Mouse (Mus musculus) spleen, adult 2 months (tissue): ENCODE measurements around the gene Atg5.

ENCODE experiments used
- CTCF ChIP-seq: fragments of 200-500 bp; IDR thresholded peaks from 2 replicates; pipeline ENCODE4 v1.5.1; 2011; ENCODE audit warnings: mild to moderate bottlenecking, inconsistent platforms; ENCODE audit not compliant: insufficient read depth, insufficient read length, insufficient replicate concordance; ENCODE audit errors: extremely low read depth
- POLR2A ChIP-seq: fragments of 200-500 bp; IDR thresholded peaks from 2 replicates; pipeline ENCODE4 v1.6.1; 2011; ENCODE audit warnings: low read depth, low read length, inconsistent platforms

GRCm38 (mm10) chr10:44403415-44403814, 135.3 kb downstream of the Atg5 start:
- no peak for TF ChIP-seq CTCF
- TF ChIP-seq POLR2A = no peak
